Mouse (Mus musculus) liver, embryonic 16.5 days (tissue): ENCODE data around the gene Rsg1. TPM values are rescaled to one million over a fixed set of nuclear protein-coding genes. Genes with fewer than 3 reads are reported as not detected.

Experiments used
- ATAC-seq: fragments of 200-750 bp; cut with Nextera tagmentation; 2 replicates; pipeline ENCODE4 v1.8.0; 2017; ENCODE audit warnings: low read depth, mild to moderate bottlenecking, moderate number of reproducible peaks, moderate library complexity
- H3K27ac ChIP-seq: fragments of 300-500 bp; sonication (generic); 2 replicates; pipeline ENCODE4 v1.5.1; 2014; ENCODE audit warnings: mild to moderate bottlenecking, low read length
- H3K27me3 ChIP-seq: fragments of 300-500 bp; sonication (generic); 2 replicates; pipeline ENCODE4 v1.6.1; 2014; ENCODE audit warnings: low read depth, low read length, mixed read lengths; ENCODE audit not compliant: control insufficient read depth, insufficient read depth
- H3K36me3 ChIP-seq: fragments of 300-500 bp; sonication (generic); 2 replicates; pipeline ENCODE4 v1.6.1; 2014; ENCODE audit warnings: mild to moderate bottlenecking; ENCODE audit not compliant: control insufficient read depth, insufficient read depth
- H3K4me1 ChIP-seq: fragments of 300-500 bp; sonication (generic); 2 replicates; pipeline ENCODE4 v1.6.1; 2014; ENCODE audit warnings: low read depth, low read length, mixed read lengths; ENCODE audit not compliant: control insufficient read depth
- H3K4me2 ChIP-seq: fragments of 300-500 bp; sonication (generic); 2 replicates; pipeline ENCODE4 v1.6.1; 2014; ENCODE audit warnings: low read depth, low read length, mixed read lengths
- H3K4me3 ChIP-seq: fragments of 300-500 bp; sonication (generic); 2 replicates; pipeline ENCODE4 v1.5.1; 2014; ENCODE audit warnings: low read depth, mild to moderate bottlenecking, low read length
- H3K9ac ChIP-seq: fragments of 300-500 bp; sonication (generic); 2 replicates; pipeline ENCODE4 v1.6.1; 2014; ENCODE audit warnings: low read depth, low read length
- H3K9me3 ChIP-seq: fragments of 300-500 bp; sonication (generic); replicated peaks from 2 replicates; pipeline ENCODE4 v1.6.1; 2016; ENCODE audit warnings: low read length; ENCODE audit not compliant: control insufficient read depth
- WGBS: fragments of 180-500 bp; shearing (Covaris S2); extraction: QIAGEN DNeasy Blood & Tissue Kit; methylation state at CpG from one replicate; pipeline ENCODE4 v1.1.7; 2014; ENCODE audit not compliant: insufficient replicate concordance; 5-methylcytosine and 5-hydroxymethylcytosine counted together
- polyA plus RNA-seq: library from polyadenylated mRNA; unstranded; fragments of >200 nt; fragmentation: Nextera tagmentation; extraction: Ambion mirVana; gene quantifications from 2 replicates; pipeline ENCODE4 v1.2.1, GENCODE M21; 2015

Rsg1 gene
- polyA plus RNA-seq, 1 experiment from 2014 or later = 0.99 TPM

- no peak overlapping the region for H3K4me3 ChIP-seq
- WGBS = 74% methylated on average over 5 of the region's 5 CpGs
- H3K36me3 ChIP-seq = no peaks in the 10 kb centered on the region
- no peak overlapping the region for H3K9ac ChIP-seq
- H3K27me3 ChIP-seq = no peaks in the 10 kb centered on the region
- no peak overlapping the region for H3K27ac ChIP-seq
- H3K4me1 ChIP-seq = no peaks in the 10 kb centered on the region
- no peak for ATAC-seq
- no peak overlapping the region for H3K4me2 ChIP-seq
- no peaks in the 10 kb centered on the region for H3K9me3 ChIP-seq
Measured at GRCm38 (mm10) chr4:141222752-141223151, 9.0 kb downstream of the Rsg1 start.

GRCm38 (mm10) chr4:141228687-141229086 is 14.9 kb downstream of the Rsg1 start:
- Histone ChIP-seq H3K27me3 (no peaks in the 10 kb centered on the region), H3K4me2 (no peak overlapping the region), H3K4me3 (no peak overlapping the region), H3K9me3 (no peaks in the 10 kb centered on the region), H3K4me1 (no peaks in the 10 kb centered on the region), H3K9ac (no peak overlapping the region), H3K36me3 (no peaks in the 10 kb centered on the region), H3K27ac (no peak overlapping the region)
- 43% methylated on average over 7 of the region's 7 CpGs for WGBS
- no peak for ATAC-seq

- no peak overlapping the region for H3K4me2 ChIP-seq
- H3K4me3 ChIP-seq = no peak overlapping the region
- H3K9ac ChIP-seq = no peak overlapping the region
- ATAC-seq = no peak
- H3K9me3 ChIP-seq = no peaks in the 10 kb centered on the region
- 80% methylated on average over 4 of the region's 4 CpGs for WGBS
- H3K27me3 ChIP-seq = peaks cover 13% of the 10 kb centered on the region
- H3K27ac ChIP-seq = no peak overlapping the region
- H3K36me3 ChIP-seq = no peaks in the 10 kb centered on the region
- no peaks in the 10 kb centered on the region for H3K4me1 ChIP-seq
Measured at GRCm38 (mm10) chr4:141233196-141233595, 19.4 kb downstream of the Rsg1 start.

- no peak overlapping the region for H3K4me3 ChIP-seq
- H3K4me1 ChIP-seq = peaks cover 16% of the 10 kb centered on the region
- ATAC-seq = no peak
- H3K27me3 ChIP-seq = peaks cover 38% of the 10 kb centered on the region
- H3K27ac ChIP-seq = no peak overlapping the region
- no peak overlapping the region for H3K9ac ChIP-seq
- no peaks in the 10 kb centered on the region for H3K9me3 ChIP-seq
- H3K36me3 ChIP-seq = no peaks in the 10 kb centered on the region
- WGBS = 60% methylated on average over 6 of the region's 6 CpGs
- no peak overlapping the region for H3K4me2 ChIP-seq
Measured at GRCm38 (mm10) chr4:141235537-141236111, 21.9 kb downstream of the Rsg1 start.

- Histone ChIP-seq H3K27me3 (peaks cover 50% of the 10 kb centered on the region), H3K36me3 (no peaks in the 10 kb centered on the region), H3K27ac (no peak overlapping the region), H3K9ac (no peak overlapping the region), H3K4me3 (no peak overlapping the region), H3K9me3 (no peaks in the 10 kb centered on the region), H3K4me2 (no peak overlapping the region), H3K4me1 (peaks cover 18% of the 10 kb centered on the region)
- WGBS = 48% methylated on average over 3 of the region's 3 CpGs
- no peak for ATAC-seq
Measured at GRCm38 (mm10) chr4:141236856-141237255, 23.1 kb downstream of the Rsg1 start.

- peak overlapping the region; percentile 46 for H3K4me3 ChIP-seq
- H3K9ac ChIP-seq = no peak overlapping the region
- 6% methylated on average over 20 of the region's 20 CpGs for WGBS
- peak overlapping the region; percentile 50 for H3K4me2 ChIP-seq
- no peaks in the 10 kb centered on the region for H3K9me3 ChIP-seq
- peaks cover 68% of the 10 kb centered on the region for H3K27me3 ChIP-seq
- no peak overlapping the region for H3K27ac ChIP-seq
- no peaks in the 10 kb centered on the region for H3K36me3 ChIP-seq
- no peak for ATAC-seq
- peaks cover 18% of the 10 kb centered on the region for H3K4me1 ChIP-seq
Measured at GRCm38 (mm10) chr4:141238492-141239387, 25.0 kb downstream of the Rsg1 start.

GRCm38 (mm10) chr4:141239388-141240125 is 25.8 kb downstream of the Rsg1 start, which contains the start of gene Arhgef19:
Gene Arhgef19, plus strand, starts transcription at chr4:141239499.
- peak within 1 kb of the TSS; percentile 50 for H3K4me2 ChIP-seq
- no peak within 1 kb of the TSS for H3K27ac ChIP-seq
- peaks cover 18% of the 10 kb centered on the region for H3K4me1 ChIP-seq
- ATAC-seq = peak; percentile 91
- 2% methylated on average over 31 of the region's 31 CpGs for WGBS
- peak within 1 kb of the TSS; percentile 46 for H3K4me3 ChIP-seq
- peaks cover 75% of the 10 kb centered on the region for H3K27me3 ChIP-seq
- H3K36me3 ChIP-seq = no peaks in the 10 kb centered on the region
- no peak within 1 kb of the TSS for H3K9ac ChIP-seq
- no peaks in the 10 kb centered on the region for H3K9me3 ChIP-seq

GRCm38 (mm10) chr4:141240617-141241016 is 26.9 kb downstream of the Rsg1 start:
- H3K36me3 ChIP-seq = no peaks in the 10 kb centered on the region
- peak overlapping the region; percentile 46; the same call in 1 of the 2 replicates for H3K4me3 ChIP-seq
- no peaks in the 10 kb centered on the region for H3K9me3 ChIP-seq
- H3K4me2 ChIP-seq = peak overlapping the region; percentile 50; the same call in 1 of the 2 replicates
- peaks cover 86% of the 10 kb centered on the region for H3K27me3 ChIP-seq
- peaks cover 18% of the 10 kb centered on the region for H3K4me1 ChIP-seq
- peak; percentile 48 for ATAC-seq
- no peak overlapping the region for H3K27ac ChIP-seq
- WGBS = 2% methylated on average over 14 of the region's 14 CpGs
- no peak overlapping the region for H3K9ac ChIP-seq
